Mouse (Mus musculus) layer of hippocampus, postnatal 25 days (tissue): ENCODE data around the gene Cfap221. TPM values are rescaled to one million over a fixed set of nuclear protein-coding genes. Genes with fewer than 3 reads are reported as not detected.

Experiments used
- DNase-seq, 2 experiments: peaks; one replicate each; pipeline ENCODE4 v3.0.0; 2022; ENCODE audit warnings: mixed read lengths in 2 of 2, low spot score in 1 of 2; ENCODE audit errors: extremely low spot score in 1 of 2
- total RNA-seq, 2 experiments: library from RNA; stranded (reverse); gene quantifications; 2 replicates each; pipeline ENCODE4 v1.2.3; 2021

Cfap221 gene
- total RNA-seq, 2 experiments from 2014 or later: 0.15 to 0.42 TPM

GRCm38 (mm10) chr1:120007851-120008588, 11.0 kb upstream of the Cfap221 start:
- DNase-seq: no peak

- DNase-seq: no peak
Observed at GRCm38 (mm10) chr1:120006844-120007790, 10.1 kb upstream of the Cfap221 start, which contains the start of gene Sctr. TSS of gene Sctr (plus strand) at chr1:120006894.

- no peak for DNase-seq
Observed at GRCm38 (mm10) chr1:119997644-119998043, 610 bp upstream of the Cfap221 start.

- DNase-seq: no peak
Observed at GRCm38 (mm10) chr1:119986555-119986954, 10.5 kb downstream of the Cfap221 start.

- no peak for DNase-seq
Observed at GRCm38 (mm10) chr1:119975141-119975540, 21.9 kb downstream of the Cfap221 start.

- DNase-seq: no peak
Observed at GRCm38 (mm10) chr1:119973117-119973516, 23.9 kb downstream of the Cfap221 start.

GRCm38 (mm10) chr1:119965804-119966514, 31.1 kb downstream of the Cfap221 start:
- DNase-seq: no peak

- DNase-seq: no peak
Observed at GRCm38 (mm10) chr1:119959920-119960319, 37.1 kb downstream of the Cfap221 start.

- DNase-seq: no peak
Observed at GRCm38 (mm10) chr1:119959464-119959863, 37.6 kb downstream of the Cfap221 start.

- DNase-seq: no peak
Observed at GRCm38 (mm10) chr1:119957716-119958222, 39.3 kb downstream of the Cfap221 start.

- no peak for DNase-seq
Observed at GRCm38 (mm10) chr1:119954680-119955079, 42.4 kb downstream of the Cfap221 start.

GRCm38 (mm10) chr1:119953456-119953855, 43.6 kb downstream of the Cfap221 start:
- no peak for DNase-seq

GRCm38 (mm10) chr1:119950086-119950485, 46.9 kb downstream of the Cfap221 start:
- DNase-seq: no peak

- DNase-seq: no peak
Observed at GRCm38 (mm10) chr1:119936861-119937260, 60.2 kb downstream of the Cfap221 start.

GRCm38 (mm10) chr1:119931421-119932150, 65.4 kb downstream of the Cfap221 start:
- DNase-seq: no peak

GRCm38 (mm10) chr1:119929715-119930114, 67.3 kb downstream of the Cfap221 start:
- no peak for DNase-seq

- peak in 1 of 2 experiments; percentile 47 for DNase-seq
Observed at GRCm38 (mm10) chr1:119919299-119919698, 77.7 kb downstream of the Cfap221 start.

GRCm38 (mm10) chr1:119916823-119917371, 80.1 kb downstream of the Cfap221 start:
- DNase-seq: no peak
